8 mouse cellular contexts compared by ENCODE assay signal in the genomic region with DNA sequence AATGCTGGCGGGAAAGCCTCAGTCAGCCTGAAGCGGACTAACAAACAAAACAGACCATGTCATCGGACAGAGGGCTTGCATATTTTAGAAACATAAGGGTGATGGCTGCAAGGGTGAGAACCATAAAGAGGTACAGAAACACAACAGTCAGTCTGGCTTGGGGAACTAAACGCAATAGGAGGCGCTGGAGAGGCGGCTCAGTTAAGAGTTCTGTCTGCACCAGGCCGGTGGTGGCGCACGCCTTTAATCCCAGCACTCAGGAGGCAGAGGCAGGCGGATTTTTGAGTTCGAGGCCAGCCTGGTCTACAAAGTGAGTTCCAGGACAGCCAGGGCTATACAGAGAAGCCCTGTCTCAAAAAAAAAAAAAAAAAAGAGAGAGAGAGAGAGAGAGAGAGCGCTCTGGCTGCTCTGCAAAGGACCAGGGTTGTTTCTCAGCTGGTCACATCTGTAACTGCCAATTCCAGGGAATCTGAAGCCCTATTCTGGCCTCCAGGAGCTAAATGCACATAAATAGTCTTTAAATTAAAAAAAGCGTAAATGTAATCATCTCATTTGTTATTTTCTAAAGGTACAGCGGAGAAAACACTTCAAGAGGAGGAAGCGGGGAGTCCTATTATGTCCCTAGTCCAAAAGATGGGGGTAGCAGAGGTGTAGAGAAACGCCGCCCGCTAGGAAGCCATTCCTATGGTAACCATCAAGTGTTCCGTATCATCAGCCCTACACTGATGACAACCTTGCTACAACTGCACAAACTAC. TPM values are rescaled to one million over a fixed set of nuclear protein-coding genes. Genes with fewer than 3 reads are reported as not detected.
DNase-seq lines count a peak whose midpoint lies in the region; ATAC-seq and TF ChIP-seq lines count a peak whose summit lies in the region.

No protein-coding gene starts in this region.

- WGBS in kidney, adult 2 months: 76% methylated on average over 19 of the region's 19 CpGs
- WGBS in heart, embryonic 16.5 days: 60% methylated on average over 19 of the region's 19 CpGs
- WGBS in liver, postnatal 0 days (ENCODE audit: insufficient replicate concordance): 66% methylated on average over 19 of the region's 19 CpGs

- H3K9me3 ChIP-seq in heart, embryonic 16.5 days (replicated peaks; ENCODE audit: control insufficient read depth, low read length): no peaks in the 10 kb centered on the region
- H3K9me3 ChIP-seq in liver, postnatal 0 days (ENCODE audit: low read length): no peaks in the 10 kb centered on the region

- H3K4me1 ChIP-seq in kidney, adult 2 months (ENCODE audit: control insufficient read depth, insufficient read depth, low read length): peaks cover 5% of the 10 kb centered on the region; the same call in 1 of the 2 replicates
- peaks cover 27% of the 10 kb centered on the region for H3K4me1 ChIP-seq in heart, embryonic 16.5 days (ENCODE audit: control insufficient read depth, insufficient read depth, low read length)
- H3K4me1 ChIP-seq in liver, postnatal 0 days (ENCODE audit: insufficient read depth): 0 out of 2 replicates have a peak, but pooled peaks cover 4% of the 10 kb centered on the region

- no peak for TF ChIP-seq EP300 in liver, postnatal 0 days (IDR thresholded peaks at IDR 0.05; ENCODE audit: low read depth)

- no peak for ATAC-seq in heart, embryonic 16.5 days (replicated peaks; ENCODE audit: extremely low read depth, insufficient read depth, low FRiP score)
- ATAC-seq in liver, postnatal 0 days: no peak

- peak overlapping the region; percentile 85 for H3K9ac ChIP-seq in heart, embryonic 16.5 days (ENCODE audit: low read length)
- 0 out of 2 replicates have a peak overlapping the region, but pooled peaks have one; percentile 65 for H3K9ac ChIP-seq in liver, postnatal 0 days (replicated peaks)

- peak overlapping the region; percentile 66 for H3K4me3 ChIP-seq in kidney, adult 2 months (ENCODE audit: insufficient read depth, low read depth, low read length)
- peak overlapping the region; percentile 79 for H3K4me3 ChIP-seq in heart, embryonic 16.5 days (ENCODE audit: low read length)
- H3K4me3 ChIP-seq in liver, postnatal 0 days (ENCODE audit: low read depth, low read length): peak overlapping the region; percentile 71

- no peaks in the 10 kb centered on the region for H3K27me3 ChIP-seq in kidney, adult 2 months (replicated peaks; ENCODE audit: control insufficient read depth, insufficient read depth, low read length)
- no peaks in the 10 kb centered on the region for H3K27me3 ChIP-seq in heart, embryonic 16.5 days (ENCODE audit: control insufficient read depth, insufficient read depth, low read length)
- H3K27me3 ChIP-seq in liver, postnatal 0 days (ENCODE audit: insufficient read depth, low read length): no peaks in the 10 kb centered on the region

- no peaks in the 10 kb centered on the region for H3K36me3 ChIP-seq in kidney, adult 2 months (ENCODE audit: control insufficient read depth, insufficient read depth, low read length)
- H3K36me3 ChIP-seq in heart, embryonic 16.5 days (ENCODE audit: control insufficient read depth, insufficient read depth): peaks cover 26% of the 10 kb centered on the region
- H3K36me3 ChIP-seq in liver, postnatal 0 days (replicated peaks; ENCODE audit: insufficient read depth, low read length): peaks cover 14% of the 10 kb centered on the region

- no peak for DNase-seq in kidney, adult 2 months
- DNase-seq in kidney, adult 9 months: no peak
- peak; percentile 67 for DNase-seq in R1 (ENCODE audit: low read depth, low spot score)
- DNase-seq in liver, postnatal 0 days: no peak
- DNase-seq in thymus, postnatal 10 days (ENCODE audit: low spot score in 2 of 2): peak; percentile 27 to 56
- DNase-seq in retina, postnatal 1 day: no peak
- DNase-seq in layer of hippocampus, adult 9-11 months: no peak

- H3K27ac ChIP-seq in kidney, adult 2 months (ENCODE audit: insufficient read depth, low read depth, low read length): no peak overlapping the region
- no peak overlapping the region for H3K27ac ChIP-seq in heart, embryonic 16.5 days (ENCODE audit: low read length)
- H3K27ac ChIP-seq in liver, postnatal 0 days (ENCODE audit: low read depth): peak overlapping the region; percentile 16; the same call in 1 of the 2 replicates

- TF ChIP-seq POLR2A in kidney, adult 2 months (IDR thresholded peaks at IDR 0.05; ENCODE audit: low read depth, low read length): no peak

- no peak for TF ChIP-seq CTCF in kidney, adult 2 months (conservative IDR thresholded peaks at IDR 0.05; ENCODE audit: insufficient read depth, insufficient read length, low read depth, low read length)
- TF ChIP-seq CTCF in liver, postnatal 0 days (IDR thresholded peaks at IDR 0.05; ENCODE audit: low read depth): 0 out of 2 replicates have a peak, but pooled peaks have one; percentile 18

- H3K4me2 ChIP-seq in heart, embryonic 16.5 days (ENCODE audit: low read depth, low read length): peak overlapping the region; percentile 67
- H3K4me2 ChIP-seq in liver, postnatal 0 days (ENCODE audit: low read depth, low read length): peak overlapping the region; percentile 82

RNA-seq across cellular contexts. Expression of gene Ankrd39, which starts 1.2 kb away (rescaled TPM):
- polyA plus RNA-seq in kidney, adult 2 months (2012; rRNA removed): 16.8 and 22.6 TPM in 2 replicates
- polyA plus RNA-seq in heart, embryonic 16.5 days (2015; fragmentation: Nextera tagmentation; extraction: Ambion mirVana): 31.1 and 32.5 TPM in 2 replicates
- polyA plus RNA-seq in liver, postnatal 0 days (2015; fragmentation: Nextera tagmentation; extraction: Ambion mirVana): 7.4 and 8.3 TPM in 2 replicates

RNA-seq across cellular contexts. Expression of gene Gm42417, which starts 6.8 kb away (rescaled TPM):
- polyA plus RNA-seq in kidney, adult 2 months (2012; rRNA removed): not detected in 2 replicates
- not detected in 2 replicates for polyA plus RNA-seq in heart, embryonic 16.5 days (2015; fragmentation: Nextera tagmentation; extraction: Ambion mirVana)
- polyA plus RNA-seq in liver, postnatal 0 days (2015; fragmentation: Nextera tagmentation; extraction: Ambion mirVana): 0.45 TPM in 1 of 2 replicates, not detected in the other

RNA-seq across cellular contexts. Expression of gene Ankrd23, which starts 9.3 kb away (rescaled TPM):
- 11.8 and 37.9 TPM in 2 replicates for polyA plus RNA-seq in kidney, adult 2 months (2012; rRNA removed)
- 30.2 and 32.7 TPM in 2 replicates for polyA plus RNA-seq in heart, embryonic 16.5 days (2015; fragmentation: Nextera tagmentation; extraction: Ambion mirVana)
- 2.0 and 2.2 TPM in 2 replicates for polyA plus RNA-seq in liver, postnatal 0 days (2015; fragmentation: Nextera tagmentation; extraction: Ambion mirVana)

RNA-seq across cellular contexts. Expression of gene Sema4c, which starts 12.1 kb away (rescaled TPM):
- 8.0 and 9.1 TPM in 2 replicates for polyA plus RNA-seq in kidney, adult 2 months (2012; rRNA removed)
- 7.8 and 8.8 TPM in 2 replicates for polyA plus RNA-seq in heart, embryonic 16.5 days (2015; fragmentation: Nextera tagmentation; extraction: Ambion mirVana)
- 2.0 TPM in 2 replicates for polyA plus RNA-seq in liver, postnatal 0 days (2015; fragmentation: Nextera tagmentation; extraction: Ambion mirVana)

RNA-seq across cellular contexts. Expression of gene Cnnm3, which starts 34.4 kb away (rescaled TPM):
- polyA plus RNA-seq in kidney, adult 2 months (2012; rRNA removed): 19.8 and 29.5 TPM in 2 replicates
- polyA plus RNA-seq in heart, embryonic 16.5 days (2015; fragmentation: Nextera tagmentation; extraction: Ambion mirVana): 1.8 and 2.4 TPM in 2 replicates
- polyA plus RNA-seq in liver, postnatal 0 days (2015; fragmentation: Nextera tagmentation; extraction: Ambion mirVana): 0.92 and 1.1 TPM in 2 replicates

Comparison
In these comparisons a context has a peak if more than half of its experiments do, and no peak if none do; other contexts are left out.
1. DNase-seq: peak in R1 (single experiment) and thymus, postnatal 10 days (2 of 2); none in kidney, adult 2 months (single experiment), kidney, adult 9 months (single experiment), liver, postnatal 0 days (single experiment), retina, postnatal 1 day (single experiment) and layer of hippocampus, adult 9-11 months (single experiment).
2. Peak in every context shown above with its lines, with median percentiles within 50 percentile points of each other: H3K4me3 ChIP-seq.